Mouse (Mus musculus): ENCODE measurements at regions not wholly inside any gene's neighbourhood (a gene's known extent, or its start where the extent isn't known, plus 50 kb on each side); places are given as distances from the start of the nearest gene placed in this dataset.
A peak's percentile ranks its signal among the peaks of the same experiment; 100 is the strongest.
"Not testable (repeated sequence)": the region's sequence is repeated elsewhere in the genome, so short reads cannot be mapped to it uniquely, and the experiment has no call there.

- Histone ChIP-seq H3K27me3 (no peaks in the 10 kb centered on the region), H3K4me1 (replicated peaks) (no peaks in the 10 kb centered on the region; the same call in 1 of the 2 replicates), H3K4me2 (no peak overlapping the region), H3K9ac (no peak overlapping the region), H3K9me3 (no peaks in the 10 kb centered on the region), H3K27ac (replicated peaks) (no peak overlapping the region), H3K36me3 (no peaks in the 10 kb centered on the region), H3K4me3 (no peak overlapping the region)
- no peak for ATAC-seq (ENCODE audit: low FRiP score, low read depth)
- 97% methylated on average over 1 of the region's 1 CpGs for WGBS
Observed at GRCm38 (mm10) chr14:47944595-47944994, 176.0 kb upstream of the Peli2 start.

- ATAC-seq (ENCODE audit: low FRiP score, low read depth): no peak
- Histone ChIP-seq H3K4me2 (no peak overlapping the region), H3K36me3 (no peaks in the 10 kb centered on the region), H3K9ac (no peak overlapping the region), H3K27ac (replicated peaks) (no peak overlapping the region), H3K4me1 (replicated peaks) (no peaks in the 10 kb centered on the region), H3K4me3 (no peak overlapping the region), H3K9me3 (no peaks in the 10 kb centered on the region), H3K27me3 (no peaks in the 10 kb centered on the region)
- WGBS: 88% methylated on average over 5 of the region's 5 CpGs
Observed at GRCm38 (mm10) chr14:47951041-47951440, 169.6 kb upstream of the Peli2 start.

GRCm38 (mm10) chr14:47958171-47958570 is 162.5 kb upstream of the Peli2 start:
- H3K36me3 ChIP-seq: no peaks in the 10 kb centered on the region
- H3K4me2 ChIP-seq: no peak overlapping the region
- no peak overlapping the region for H3K4me3 ChIP-seq
- no peak for ATAC-seq (ENCODE audit: low FRiP score, low read depth)
- no peaks in the 10 kb centered on the region for H3K4me1 ChIP-seq (replicated peaks)
- H3K9me3 ChIP-seq: no peaks in the 10 kb centered on the region
- WGBS: 85% methylated on average over 9 of the region's 9 CpGs
- H3K27me3 ChIP-seq: no peaks in the 10 kb centered on the region
- no peak overlapping the region for H3K27ac ChIP-seq (replicated peaks)
- H3K9ac ChIP-seq: no peak overlapping the region

GRCm38 (mm10) chr14:47959366-47960280 is 161.0 kb upstream of the Peli2 start:
- Histone ChIP-seq H3K36me3 (no peaks in the 10 kb centered on the region), H3K4me1 (replicated peaks) (no peaks in the 10 kb centered on the region), H3K27me3 (no peaks in the 10 kb centered on the region), H3K4me2 (no peak overlapping the region), H3K9ac (no peak overlapping the region), H3K27ac (replicated peaks) (no peak overlapping the region), H3K4me3 (no peak overlapping the region), H3K9me3 (no peaks in the 10 kb centered on the region)
- 53% methylated on average over 12 of the region's 12 CpGs for WGBS
- ATAC-seq (ENCODE audit: low FRiP score, low read depth): no peak

GRCm38 (mm10) chr14:47964806-47965205 is 155.8 kb upstream of the Peli2 start:
- H3K9me3 ChIP-seq; H3K4me1 ChIP-seq (replicated peaks); H3K9ac ChIP-seq; H3K4me3 ChIP-seq; H3K27me3 ChIP-seq; ATAC-seq (ENCODE audit: low FRiP score, low read depth); H3K4me2 ChIP-seq; H3K36me3 ChIP-seq; H3K27ac ChIP-seq (replicated peaks): not testable (repeated sequence)
- WGBS: 91% methylated on average over 4 of the region's 4 CpGs

- no peak overlapping the region for H3K4me2 ChIP-seq
- H3K9ac ChIP-seq: no peak overlapping the region
- H3K27ac ChIP-seq (replicated peaks): no peak overlapping the region
- H3K36me3 ChIP-seq: no peaks in the 10 kb centered on the region
- H3K4me3 ChIP-seq: no peak overlapping the region
- WGBS: 73% methylated on average over 1 of the region's 1 CpGs
- peaks cover 4% of the 10 kb centered on the region; the same call in 1 of the 2 replicates for H3K4me1 ChIP-seq (replicated peaks)
- ATAC-seq (ENCODE audit: low FRiP score, low read depth): no peak
- no peaks in the 10 kb centered on the region for H3K9me3 ChIP-seq
- H3K27me3 ChIP-seq: no peaks in the 10 kb centered on the region
Observed at GRCm38 (mm10) chr14:47969871-47970270, 150.8 kb upstream of the Peli2 start.

- not testable (repeated sequence) for ATAC-seq (ENCODE audit: low FRiP score, low read depth); H3K27ac ChIP-seq (replicated peaks); H3K4me1 ChIP-seq (replicated peaks); H3K9ac ChIP-seq; H3K9me3 ChIP-seq; H3K36me3 ChIP-seq; H3K27me3 ChIP-seq; H3K4me3 ChIP-seq; H3K4me2 ChIP-seq
- 96% methylated on average over 20 of the region's 20 CpGs for WGBS
Observed at GRCm38 (mm10) chr14:47973161-47973560, 147.5 kb upstream of the Peli2 start.

GRCm38 (mm10) chr14:47982993-47983740 is 137.5 kb upstream of the Peli2 start:
- no peak for ATAC-seq (ENCODE audit: low FRiP score, low read depth)
- Histone ChIP-seq H3K36me3 (no peaks in the 10 kb centered on the region), H3K4me1 (replicated peaks) (peaks cover 16% of the 10 kb centered on the region), H3K9ac (no peak overlapping the region), H3K27me3 (no peaks in the 10 kb centered on the region), H3K4me2 (no peak overlapping the region), H3K27ac (replicated peaks) (no peak overlapping the region), H3K4me3 (no peak overlapping the region), H3K9me3 (no peaks in the 10 kb centered on the region)
- WGBS: 73% methylated on average over 3 of the region's 3 CpGs

GRCm38 (mm10) chr14:47986483-47986882 is 134.1 kb upstream of the Peli2 start:
- H3K27ac ChIP-seq (replicated peaks): no peak overlapping the region
- H3K9me3 ChIP-seq: no peaks in the 10 kb centered on the region
- H3K4me2 ChIP-seq: no peak overlapping the region
- peaks cover 20% of the 10 kb centered on the region for H3K4me1 ChIP-seq (replicated peaks)
- no peak overlapping the region for H3K4me3 ChIP-seq
- 18% methylated on average over 3 of the region's 3 CpGs for WGBS
- no peaks in the 10 kb centered on the region for H3K27me3 ChIP-seq
- H3K9ac ChIP-seq: no peak overlapping the region
- H3K36me3 ChIP-seq: no peaks in the 10 kb centered on the region
- ATAC-seq (ENCODE audit: low FRiP score, low read depth): no peak

GRCm38 (mm10) chr14:47986941-47987340 is 133.7 kb upstream of the Peli2 start:
- H3K9ac ChIP-seq: no peak overlapping the region
- H3K4me2 ChIP-seq: no peak overlapping the region
- no peaks in the 10 kb centered on the region for H3K27me3 ChIP-seq
- H3K4me1 ChIP-seq (replicated peaks): peaks cover 20% of the 10 kb centered on the region
- no peak overlapping the region for H3K4me3 ChIP-seq
- H3K9me3 ChIP-seq: no peaks in the 10 kb centered on the region
- WGBS: 22% methylated on average over 5 of the region's 5 CpGs
- H3K36me3 ChIP-seq: no peaks in the 10 kb centered on the region
- ATAC-seq (ENCODE audit: low FRiP score, low read depth): no peak
- no peak overlapping the region for H3K27ac ChIP-seq (replicated peaks)

GRCm38 (mm10) chr14:47987392-47988075 is 133.1 kb upstream of the Peli2 start:
- WGBS: 40% methylated on average over 7 of the region's 7 CpGs
- Histone ChIP-seq H3K9ac (no peak overlapping the region), H3K36me3 (no peaks in the 10 kb centered on the region), H3K9me3 (no peaks in the 10 kb centered on the region), H3K4me2 (no peak overlapping the region), H3K4me1 (replicated peaks) (peaks cover 20% of the 10 kb centered on the region), H3K27ac (replicated peaks) (0 out of 2 replicates have a peak overlapping the region, but pooled peaks have one; percentile 30), H3K27me3 (no peaks in the 10 kb centered on the region), H3K4me3 (no peak overlapping the region)
- no peak for ATAC-seq (ENCODE audit: low FRiP score, low read depth)

- Histone ChIP-seq H3K9me3 (no peaks in the 10 kb centered on the region), H3K4me3 (no peak overlapping the region), H3K4me2 (no peak overlapping the region), H3K9ac (no peak overlapping the region), H3K27ac (replicated peaks) (0 out of 2 replicates have a peak overlapping the region, but pooled peaks have one; percentile 30), H3K27me3 (no peaks in the 10 kb centered on the region), H3K4me1 (replicated peaks) (peaks cover 20% of the 10 kb centered on the region), H3K36me3 (no peaks in the 10 kb centered on the region)
- 54% methylated on average over 3 of the region's 3 CpGs for WGBS
- no peak for ATAC-seq (ENCODE audit: low FRiP score, low read depth)
Observed at GRCm38 (mm10) chr14:47988131-47988530, 132.5 kb upstream of the Peli2 start.
